Mouse (Mus musculus) bone marrow, adult 2 months (tissue): ENCODE results near the gene Flt3l.

Experiments used
- CTCF ChIP-seq: fragments of 200-500 bp; IDR thresholded peaks from 2 replicates; pipeline ENCODE4 v1.5.1; 2011; ENCODE audit warnings: low read length, control low read depth; ENCODE audit not compliant: control insufficient read depth, insufficient read depth
- POLR2A ChIP-seq: fragments of 200-500 bp; IDR thresholded peaks from 2 replicates; pipeline ENCODE4 v1.6.1; 2011; ENCODE audit warnings: low read depth, mild to moderate bottlenecking, control low read depth, low read length, borderline replicate concordance; ENCODE audit not compliant: control insufficient read depth

DNA sequence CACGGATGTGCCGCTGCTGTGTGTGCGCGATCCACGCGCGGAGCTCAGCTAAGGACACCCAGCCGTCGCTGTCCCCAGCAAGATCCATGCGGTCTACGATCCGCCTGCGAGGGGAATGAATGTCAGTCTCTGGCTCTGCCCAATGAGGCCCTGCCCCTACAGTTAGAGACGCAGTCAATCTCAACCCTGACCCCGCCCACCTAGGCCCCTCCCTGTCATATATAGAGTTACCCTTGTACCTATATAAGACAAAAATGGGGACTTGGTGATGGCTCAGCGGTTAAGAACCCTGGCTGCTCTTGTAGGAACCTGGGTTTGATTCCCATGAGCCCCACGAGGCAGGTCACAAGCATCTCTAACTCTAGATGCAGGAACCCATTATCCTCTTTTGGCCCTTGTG lies 47.6 kb downstream of the Flt3l start:
- no peak for TF ChIP-seq CTCF
- TF ChIP-seq POLR2A: no peak
